Comparison of ENCODE assay signal across 31 mouse cellular contexts in the genomic region with DNA sequence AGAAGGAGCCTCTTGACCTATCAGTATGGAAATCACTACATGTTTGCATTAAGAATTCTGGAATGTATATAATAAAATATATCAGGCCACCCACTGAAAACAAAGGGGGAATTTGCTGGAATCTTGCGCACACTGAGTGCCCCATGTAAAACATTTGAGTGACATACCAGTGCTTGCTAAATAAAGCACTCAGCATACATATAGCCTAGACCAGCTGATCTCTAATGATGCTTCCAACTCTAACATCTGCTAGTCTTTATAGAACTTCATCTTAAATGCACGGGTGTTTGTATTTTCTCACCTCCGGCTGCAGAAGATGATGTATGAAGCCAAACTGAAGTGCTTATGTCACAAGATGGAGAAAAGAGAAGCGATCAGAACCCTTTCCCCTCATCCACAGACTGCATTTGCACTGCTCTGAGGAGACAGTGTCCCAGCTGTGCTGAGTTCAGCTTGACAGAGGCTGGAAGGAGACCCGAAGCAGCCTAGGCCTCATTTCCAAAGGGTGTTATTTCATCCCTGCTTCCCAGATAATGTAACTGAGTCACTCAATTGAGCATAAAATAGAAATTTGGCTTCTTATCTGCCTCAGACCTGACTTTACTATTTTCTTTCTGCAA.
DNase-seq lines count a peak whose midpoint lies in the region; ATAC-seq and TF ChIP-seq lines count a peak whose summit lies in the region.
"Had no signal": no experiment of that assay in that cellular context is flagged by ENCODE, and none has a peak within 500 bp of the region (broad histone marks: within the 10 kb centered on the region; RNA-seq: fewer than 3 reads in every experiment).

No protein-coding gene starts in this region.

- H3K27me3 ChIP-seq in forebrain, postnatal 0 days (ENCODE audit: insufficient read depth, low read length): no peaks in the 10 kb centered on the region
- H3K27me3 ChIP-seq in forebrain, embryonic 10.5 days (ENCODE audit: poor library complexity, severe bottlenecking): peaks cover 18% of the 10 kb centered on the region
- H3K27me3 ChIP-seq: forebrain, embryonic 15.5 days; hindbrain, embryonic 13.5 days; kidney, embryonic 15.5 days; limb, embryonic 15.5 days; liver, embryonic 13.5 days; midbrain, embryonic 15.5 days; neural tube, embryonic 15.5 days; Patski had no signal

- H3K36me3 ChIP-seq in forebrain, postnatal 0 days (ENCODE audit: insufficient read depth): no peaks in the 10 kb centered on the region
- H3K36me3 ChIP-seq in forebrain, embryonic 10.5 days (replicated peaks): no peaks in the 10 kb centered on the region
- H3K36me3 ChIP-seq: forebrain, embryonic 15.5 days; heart, embryonic 10.5 days; hindbrain, embryonic 13.5 days; kidney, embryonic 15.5 days; limb, embryonic 10.5 days; limb, embryonic 15.5 days; liver, embryonic 13.5 days; midbrain, embryonic 10.5 days; midbrain, embryonic 15.5 days; neural tube, embryonic 15.5 days had no signal

- DNase-seq in forebrain, postnatal 0 days: no peak
- DNase-seq in forebrain, embryonic 10.5 days (ENCODE audit: extremely low spot score, low spot score): no peak
- peak; percentile 4 to 49 for DNase-seq in left cerebral cortex, postnatal 25 days (ENCODE audit: low spot score in 2 of 2)
- DNase-seq in left cerebral cortex, postnatal 4 days: no peak
- peak; percentile 3 for DNase-seq in retina, embryonic 14.5 days (ENCODE audit: low spot score)
- no peak for DNase-seq in retina, postnatal 1 day
- no peak for DNase-seq in gastrocnemius, adult 2 months
- DNase-seq: adrenal gland, postnatal 10 days; cerebellum, adult 11 months; cerebellum, adult 9-10 months; cerebellum, postnatal 36 days; gastrocnemius, postnatal 25 days; heart, adult 11 months; heart, postnatal 36 days; kidney, adult 11 months; kidney, postnatal 25 days; liver, embryonic 13.5 days; lung, adult 2 months; right cerebral cortex, adult 18-20 months; thymus, adult 18-20 months; thymus, postnatal 25 days had no signal

- intact Hi-C loops in left cerebral cortex, postnatal 25 days (cut with DNase I): loop anchor here (10.0 kb wide), 1 partner anchor 227 kb away; no protein-coding TSS in a partner anchor
- intact Hi-C loops in left cerebral cortex, postnatal 4 days (cut with DNase I): no loop called here
- intact Hi-C loops in gastrocnemius, adult 2 months (cut with DNase I): no loop called here

- no peak overlapping the region for H3K9ac ChIP-seq in forebrain, postnatal 0 days
- H3K9ac ChIP-seq: forebrain, embryonic 15.5 days; hindbrain, embryonic 13.5 days; kidney, embryonic 15.5 days; limb, embryonic 15.5 days; liver, embryonic 13.5 days; midbrain, embryonic 15.5 days; neural tube, embryonic 15.5 days had no signal

- no peaks in the 10 kb centered on the region for H3K9me3 ChIP-seq in forebrain, postnatal 0 days (ENCODE audit: low read length)
- no peaks in the 10 kb centered on the region for H3K9me3 ChIP-seq in forebrain, embryonic 10.5 days
- H3K9me3 ChIP-seq: forebrain, embryonic 15.5 days; heart, embryonic 10.5 days; hindbrain, embryonic 13.5 days; kidney, embryonic 15.5 days; limb, embryonic 10.5 days; limb, embryonic 15.5 days; liver, embryonic 13.5 days; midbrain, embryonic 10.5 days; midbrain, embryonic 15.5 days; neural tube, embryonic 15.5 days had no signal

- no peak overlapping the region for H3K4me2 ChIP-seq in forebrain, postnatal 0 days (ENCODE audit: low read depth)
- H3K4me2 ChIP-seq: forebrain, embryonic 15.5 days; hindbrain, embryonic 13.5 days; kidney, embryonic 15.5 days; limb, embryonic 15.5 days; liver, embryonic 13.5 days; midbrain, embryonic 15.5 days; neural tube, embryonic 15.5 days had no signal

- WGBS in forebrain, postnatal 0 days: 70% methylated on average over 5 of the region's 5 CpGs
- 84% methylated on average over 5 of the region's 5 CpGs for WGBS in forebrain, embryonic 10.5 days

- no peak for TF ChIP-seq CTCF in forebrain, postnatal 0 days (IDR thresholded peaks at IDR 0.05; ENCODE audit: low read depth)
- no peak for TF ChIP-seq CTCF in gastrocnemius, adult 2 months (IDR thresholded peaks at IDR 0.05)

- no peak overlapping the region for H3K4me3 ChIP-seq in forebrain, postnatal 0 days (ENCODE audit: low read depth, low read length)
- H3K4me3 ChIP-seq in forebrain, embryonic 10.5 days: no peak overlapping the region
- H3K4me3 ChIP-seq in gastrocnemius, adult 2 months: no peak overlapping the region
- H3K4me3 ChIP-seq: forebrain, embryonic 15.5 days; heart, embryonic 10.5 days; hindbrain, embryonic 13.5 days; kidney, embryonic 15.5 days; limb, embryonic 10.5 days; limb, embryonic 15.5 days; liver, embryonic 13.5 days; midbrain, embryonic 10.5 days; midbrain, embryonic 15.5 days; neural tube, embryonic 15.5 days had no signal

- H3K4me1 ChIP-seq in forebrain, postnatal 0 days (ENCODE audit: insufficient read depth): no peaks in the 10 kb centered on the region
- H3K4me1 ChIP-seq in forebrain, embryonic 10.5 days: no peaks in the 10 kb centered on the region
- H3K4me1 ChIP-seq: forebrain, embryonic 15.5 days; heart, embryonic 10.5 days; hindbrain, embryonic 13.5 days; kidney, embryonic 15.5 days; limb, embryonic 10.5 days; limb, embryonic 15.5 days; liver, embryonic 13.5 days; midbrain, embryonic 10.5 days; midbrain, embryonic 15.5 days; neural tube, embryonic 15.5 days had no signal

- ATAC-seq in forebrain, postnatal 0 days: peak; percentile 27; the same call in 1 of the 2 replicates
- ATAC-seq: forebrain, embryonic 15.5 days; midbrain, embryonic 15.5 days; Patski had no signal

- H3K27ac ChIP-seq in forebrain, postnatal 0 days (ENCODE audit: low read depth, low read length): no peak overlapping the region
- no peak overlapping the region for H3K27ac ChIP-seq in forebrain, embryonic 10.5 days
- H3K27ac ChIP-seq in gastrocnemius, adult 2 months: no peak overlapping the region
- H3K27ac ChIP-seq: forebrain, embryonic 15.5 days; heart, embryonic 10.5 days; hindbrain, embryonic 13.5 days; kidney, embryonic 15.5 days; limb, embryonic 10.5 days; limb, embryonic 15.5 days; liver, embryonic 13.5 days; midbrain, embryonic 10.5 days; midbrain, embryonic 15.5 days; neural tube, embryonic 15.5 days had no signal

Comparison
In these comparisons a context has a peak if more than half of its experiments do, and no peak if none do; other contexts are left out.
1. DNase-seq: peak in left cerebral cortex, postnatal 25 days (2 of 2) and retina, embryonic 14.5 days (single experiment); none in forebrain, postnatal 0 days (single experiment), forebrain, embryonic 10.5 days (single experiment), left cerebral cortex, postnatal 4 days (single experiment), retina, postnatal 1 day (single experiment) and gastrocnemius, adult 2 months (single experiment).